Mouse (Mus musculus) hindlimb bud, embryonic 11.5 days (tissue): Measurements from ENCODE around the gene Cts7.

ENCODE experiments used
- DNase-seq: peaks from one replicate; pipeline ENCODE4 v3.0.0-alpha.2; 2012; ENCODE audit warnings: low read depth, low spot score; ENCODE audit errors: extremely low spot score

Cts7 gene

DNA sequence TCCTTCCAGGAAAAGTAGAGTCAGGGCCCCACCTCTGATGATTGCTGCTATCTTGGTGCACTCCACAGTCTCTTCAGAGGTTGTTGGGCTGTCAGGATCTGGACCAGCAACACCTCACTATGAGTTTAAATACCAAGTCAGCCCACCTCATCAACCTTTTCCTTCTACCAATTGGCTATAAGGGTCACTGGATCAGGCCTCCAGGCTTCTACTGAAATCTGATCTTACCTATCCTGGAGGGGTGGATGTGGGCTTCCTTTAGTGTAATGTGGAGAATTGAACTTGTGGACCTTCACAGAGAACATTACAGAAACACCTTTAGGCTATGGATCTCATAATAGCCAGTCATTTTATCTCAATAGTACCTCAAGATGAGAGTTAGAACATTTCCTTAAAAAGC, at the start of gene Cts7:
TSS of gene Cts7 (minus strand) at position 101 of the 400 bp plus-strand sequence.
- DNase-seq, result no peak
